Mouse (Mus musculus) ovary, postnatal 36 days (tissue): Measurements from ENCODE around the gene Tbxas1.
A peak's percentile ranks its signal among the peaks of the same experiment; 100 is the strongest.

Experiments used
- DNase-seq: peaks from one replicate; pipeline ENCODE4 v3.0.0; 2022; ENCODE audit warnings: low spot score, mixed read lengths

Gene Tbxas1

DNA sequence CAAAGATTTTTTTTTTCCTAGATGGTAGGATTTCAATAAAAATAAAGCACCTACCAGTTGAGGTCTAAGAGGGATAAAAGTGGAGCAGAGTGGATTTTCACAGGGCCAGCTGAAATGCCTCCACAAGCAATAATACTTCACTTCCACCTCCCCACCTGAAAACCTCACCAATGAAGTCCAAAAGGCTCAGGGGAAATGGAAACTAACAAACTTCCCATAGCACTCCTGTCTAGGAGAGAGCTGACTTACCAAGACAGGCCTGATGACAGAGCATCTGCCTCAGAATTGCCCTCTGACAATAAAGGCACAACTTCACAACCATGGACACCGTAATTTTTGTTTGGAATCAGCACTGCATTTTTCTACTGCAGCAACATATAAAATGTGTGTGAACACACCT lies 15.4 kb upstream of the Tbxas1 start:
- no peak for DNase-seq

DNA sequence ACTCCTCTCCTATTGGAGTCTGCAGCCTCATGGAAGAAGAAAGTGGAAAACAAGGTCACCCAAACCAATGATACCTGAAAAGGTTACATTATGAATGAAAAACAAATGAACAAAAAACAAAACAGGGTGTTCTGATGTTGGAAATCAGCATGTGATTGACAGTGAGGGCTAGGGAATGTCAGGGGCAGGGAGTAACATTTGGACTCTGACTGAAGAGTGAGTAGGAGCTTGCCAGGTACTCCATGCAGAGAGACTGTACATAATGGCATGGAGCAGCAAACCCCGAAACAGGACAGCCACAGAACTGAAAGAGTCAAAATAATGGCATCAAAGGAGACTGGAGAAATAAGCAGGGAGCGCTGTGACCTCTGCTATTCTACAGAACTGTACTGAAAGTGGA lies 14.9 kb upstream of the Tbxas1 start:
- no peak for DNase-seq

- DNase-seq = no peak
Observed at GRCm38 (mm10) chr6:38863595-38863994, 11.6 kb upstream of the Tbxas1 start.

DNA sequence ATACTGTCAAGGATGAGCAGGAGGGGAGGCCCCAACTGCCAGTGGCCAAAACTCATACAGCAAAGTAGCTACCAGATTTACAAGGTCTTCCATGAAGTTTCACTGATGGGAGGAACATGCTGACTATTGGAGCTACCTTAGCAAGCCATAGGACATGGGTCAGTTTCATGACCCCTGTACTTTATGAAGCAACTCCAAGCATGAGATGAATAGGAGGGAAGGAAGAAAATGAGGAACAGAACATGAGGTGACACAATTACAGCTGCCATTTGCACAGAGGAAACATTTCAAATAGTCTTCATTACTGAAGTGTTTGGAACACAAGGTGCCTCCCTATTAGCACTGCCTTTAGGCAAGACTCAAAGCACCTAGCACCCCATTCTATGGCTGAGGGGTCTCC lies 9.4 kb upstream of the Tbxas1 start:
- no peak for DNase-seq

- no peak for DNase-seq
Observed at GRCm38 (mm10) chr6:38866357-38866756, 8.8 kb upstream of the Tbxas1 start.

DNA sequence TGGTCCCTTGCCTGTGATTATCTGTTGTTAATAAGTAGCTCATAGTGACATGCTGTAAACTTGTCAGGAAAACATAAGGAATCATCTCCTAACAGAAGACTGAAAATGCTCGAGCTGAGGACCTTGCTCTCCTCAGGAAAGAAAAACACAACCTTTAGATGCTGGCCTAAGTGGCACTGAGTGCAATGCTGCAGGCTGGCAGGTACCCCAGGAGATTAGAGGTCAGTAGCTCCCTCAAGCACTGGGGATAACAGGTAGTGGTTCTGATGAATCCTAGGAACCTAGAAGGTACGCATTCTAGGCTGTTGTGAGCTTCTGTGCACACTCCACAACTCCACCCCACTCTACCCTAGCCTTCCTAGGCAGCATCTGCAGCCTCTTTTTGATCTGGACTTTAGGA lies 8.4 kb upstream of the Tbxas1 start:
- DNase-seq = no peak

DNA sequence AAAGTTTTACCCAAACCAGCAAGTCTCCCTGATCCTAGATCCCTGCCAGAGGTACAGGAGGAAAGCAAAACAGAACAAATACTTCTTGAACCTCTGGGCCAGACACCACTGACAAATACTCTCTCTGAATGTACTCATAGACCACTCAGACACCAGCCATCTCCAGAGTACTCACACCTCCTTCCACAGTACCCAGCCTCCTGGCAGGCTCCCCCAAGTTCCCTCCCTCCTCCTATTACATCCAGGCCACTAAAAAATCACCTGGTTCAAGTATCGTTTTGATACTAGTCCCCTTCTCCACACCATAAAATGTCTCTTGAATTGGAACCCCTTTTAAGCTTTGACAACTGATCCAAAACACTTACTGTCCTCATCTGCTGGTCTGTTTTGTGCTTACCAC lies 7.9 kb upstream of the Tbxas1 start:
- DNase-seq = no peak

- no peak for DNase-seq
Observed at GRCm38 (mm10) chr6:38868974-38869373, 6.2 kb upstream of the Tbxas1 start.

DNA sequence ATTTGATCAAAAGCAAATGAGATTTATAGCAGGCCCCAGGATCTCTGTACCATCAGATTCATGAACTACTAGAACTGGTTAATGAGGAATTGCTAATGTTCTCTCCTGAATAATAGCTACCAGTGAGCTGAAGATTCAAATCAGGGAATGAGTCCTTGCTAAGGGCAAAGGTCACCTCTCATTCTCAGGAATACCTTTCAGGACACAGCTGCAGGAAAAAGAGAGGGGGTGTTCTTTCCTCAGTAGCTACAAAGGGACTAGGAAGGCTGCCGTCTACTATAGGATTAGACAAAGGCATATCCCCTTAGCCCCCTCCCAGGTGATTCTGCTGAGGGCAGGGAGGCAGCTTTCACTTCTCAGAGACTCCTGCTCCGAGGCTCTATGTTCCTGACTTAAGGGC lies 5.1 kb upstream of the Tbxas1 start:
- no peak for DNase-seq

- no peak for DNase-seq
Observed at GRCm38 (mm10) chr6:38871051-38871450, 4.2 kb upstream of the Tbxas1 start.

DNA sequence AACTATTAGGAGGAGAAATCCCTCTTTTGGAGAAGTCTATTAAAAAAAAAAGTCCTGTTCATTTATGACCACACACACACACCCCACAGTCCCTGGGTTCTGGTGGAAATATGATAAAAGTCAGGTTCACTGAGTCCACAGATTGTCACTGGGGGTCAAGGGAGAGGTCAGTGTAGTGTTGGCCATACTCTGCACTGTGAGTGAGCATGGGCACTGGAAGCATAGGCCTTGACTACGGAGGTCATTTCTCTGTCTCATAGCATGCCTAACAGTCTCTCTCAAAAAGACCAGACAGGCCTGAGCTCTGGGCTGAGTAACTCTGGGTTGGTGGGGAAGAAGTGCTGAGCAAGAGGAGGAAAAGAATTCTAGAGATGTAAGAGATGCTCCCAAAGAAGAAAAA lies 1.9 kb upstream of the Tbxas1 start:
- DNase-seq = no peak

DNA sequence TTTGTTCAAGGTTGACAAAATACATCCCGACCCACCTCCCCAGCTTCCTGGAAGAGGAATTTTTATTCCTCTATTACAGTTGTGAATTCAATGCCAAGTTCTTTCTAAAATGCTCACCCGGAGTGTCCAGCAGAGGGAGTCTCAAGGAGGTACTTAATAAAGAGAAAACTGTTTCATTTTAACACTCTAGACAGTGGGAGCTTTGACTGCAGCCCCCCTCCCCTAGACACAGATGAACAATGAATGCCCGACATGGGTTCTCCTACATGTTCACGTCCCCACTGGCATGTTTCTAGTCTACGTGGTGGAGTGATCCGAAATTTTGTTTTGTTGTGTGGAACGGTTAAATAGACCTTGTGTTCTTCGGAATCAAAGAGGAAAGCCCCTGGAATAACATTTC lies 1.2 kb upstream of the Tbxas1 start:
- DNase-seq = no peak

DNA sequence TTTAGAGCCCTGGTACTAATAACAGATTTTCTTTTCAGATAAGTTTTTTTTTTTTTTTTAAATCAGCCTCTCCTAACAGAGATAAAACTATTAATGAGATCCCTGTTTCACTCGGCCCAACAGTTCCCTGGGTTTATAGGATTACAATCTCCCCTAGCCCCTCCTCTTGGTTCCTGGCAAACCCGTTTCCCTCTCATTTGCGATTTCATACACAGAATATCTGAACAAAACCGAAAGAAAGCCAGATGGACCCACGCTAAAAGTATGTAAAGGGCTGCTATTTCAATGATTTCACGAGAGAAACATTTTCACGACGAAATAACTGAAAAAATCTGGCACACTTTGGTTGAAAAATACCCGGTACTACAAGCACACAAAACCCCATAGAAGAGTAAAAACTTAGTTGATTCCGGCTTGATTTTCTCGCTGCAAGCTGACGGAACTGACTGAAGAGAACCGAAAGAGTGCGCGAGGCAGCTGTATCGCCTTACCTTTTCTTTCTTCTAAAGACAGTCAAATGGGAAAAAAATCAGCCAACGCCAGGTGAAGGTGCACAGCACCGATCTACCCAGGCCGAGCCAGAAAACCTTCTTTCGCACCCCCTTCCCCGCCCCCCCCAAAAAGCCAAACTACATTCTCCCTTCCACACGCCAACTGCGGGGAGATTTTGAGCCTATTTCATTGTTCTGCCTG lies 493 bp upstream of the Tbxas1 start:
- no peak for DNase-seq

DNA sequence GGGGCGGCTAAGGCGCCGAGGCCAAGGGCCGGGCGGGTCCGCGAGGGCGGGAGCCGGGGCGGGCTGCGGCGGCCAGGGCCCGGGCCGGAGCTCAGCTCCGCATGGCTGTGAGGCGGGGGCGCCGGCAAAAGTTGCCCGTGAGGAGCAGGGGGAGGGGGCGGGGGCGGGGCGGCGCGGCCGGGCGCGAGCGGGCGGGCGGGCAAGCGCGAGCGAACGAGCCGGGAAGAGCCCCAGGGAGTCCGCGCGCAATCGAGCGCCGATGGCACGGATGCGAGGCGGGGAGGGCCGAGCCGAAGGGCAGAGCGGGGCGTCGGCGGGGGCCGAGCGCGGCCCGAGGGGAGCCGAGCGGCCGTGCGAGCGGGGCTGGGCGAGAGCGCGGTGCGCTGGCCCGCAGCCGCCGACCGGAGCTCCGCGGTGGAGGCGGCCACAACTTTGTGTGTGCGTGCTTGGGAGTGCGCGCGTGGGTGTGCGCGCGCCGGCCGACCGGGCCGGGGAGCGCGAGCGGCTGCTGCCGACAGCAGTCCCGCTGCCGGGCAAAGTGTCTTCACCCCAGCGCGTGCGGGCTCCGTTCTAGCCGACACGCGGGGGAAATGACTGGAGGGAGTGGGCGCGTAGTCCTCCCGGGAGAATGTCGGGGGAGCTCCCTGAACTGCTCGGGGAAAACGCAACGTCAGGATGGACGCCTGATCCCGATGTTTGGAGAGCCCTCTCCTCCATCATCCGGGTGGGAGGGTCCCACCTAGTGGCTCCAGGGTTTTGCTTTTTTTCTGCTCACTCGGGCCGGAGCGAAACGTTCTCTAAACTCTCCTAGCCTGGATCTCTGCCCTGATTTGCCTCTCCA lies 1.1 kb downstream of the Tbxas1 start, which contains the start of gene Hipk2:
TSS of gene Hipk2 (minus strand) at position 95 of the 841 bp plus-strand sequence.
- DNase-seq = peak; percentile 90

DNA sequence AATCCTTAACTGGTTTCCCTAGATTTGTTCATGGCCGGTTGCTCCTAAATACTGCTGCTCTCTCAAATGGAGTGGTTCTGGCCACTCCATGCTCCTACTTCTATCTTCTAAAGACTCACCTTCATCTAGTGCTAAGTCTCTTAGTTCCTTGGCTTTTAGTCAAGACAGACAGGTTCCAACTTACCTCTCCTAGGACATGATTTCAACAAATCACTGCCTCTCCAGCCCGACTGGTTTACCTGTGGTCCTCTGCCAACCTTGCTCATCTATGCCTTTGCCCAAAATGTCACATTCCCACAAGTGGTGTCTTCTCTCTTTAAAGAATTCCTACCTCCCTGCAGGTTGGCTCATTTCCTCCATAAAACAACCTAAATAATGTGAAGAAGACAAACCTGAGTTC lies 2.5 kb downstream of the Tbxas1 start:
- DNase-seq = no peak

GRCm38 (mm10) chr6:38881468-38881867 lies 6.3 kb downstream of the Tbxas1 start:
- no peak for DNase-seq

GRCm38 (mm10) chr6:38881975-38882374 lies 6.8 kb downstream of the Tbxas1 start:
- no peak for DNase-seq

- no peak for DNase-seq
Observed at GRCm38 (mm10) chr6:38882728-38883171, 7.5 kb downstream of the Tbxas1 start.

- no peak for DNase-seq
Observed at GRCm38 (mm10) chr6:38884482-38884881, 9.3 kb downstream of the Tbxas1 start.

- no peak for DNase-seq
Observed at GRCm38 (mm10) chr6:38885132-38885531, 9.9 kb downstream of the Tbxas1 start.

DNA sequence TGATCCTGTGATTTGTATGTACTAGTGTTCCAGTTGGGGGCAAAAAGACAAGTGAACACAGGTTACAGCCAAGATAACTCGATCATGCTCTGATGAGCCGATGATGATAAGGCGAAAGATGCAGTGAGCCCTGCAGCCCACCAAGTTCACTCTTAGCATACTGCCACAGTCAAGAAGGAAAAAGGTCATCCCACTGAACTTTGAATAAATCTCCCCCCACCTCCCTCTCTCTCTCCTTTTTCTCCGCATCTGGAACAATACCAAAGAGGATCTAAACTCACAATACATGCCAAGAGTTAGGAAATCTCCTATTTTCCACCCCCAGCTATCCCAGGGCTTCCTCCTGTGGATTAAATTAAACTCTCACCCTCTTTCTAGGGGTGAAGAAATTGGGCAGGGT lies 12.2 kb downstream of the Tbxas1 start:
- no peak for DNase-seq

GRCm38 (mm10) chr6:38889156-38889555 lies 14.0 kb downstream of the Tbxas1 start:
- DNase-seq = no peak

DNA sequence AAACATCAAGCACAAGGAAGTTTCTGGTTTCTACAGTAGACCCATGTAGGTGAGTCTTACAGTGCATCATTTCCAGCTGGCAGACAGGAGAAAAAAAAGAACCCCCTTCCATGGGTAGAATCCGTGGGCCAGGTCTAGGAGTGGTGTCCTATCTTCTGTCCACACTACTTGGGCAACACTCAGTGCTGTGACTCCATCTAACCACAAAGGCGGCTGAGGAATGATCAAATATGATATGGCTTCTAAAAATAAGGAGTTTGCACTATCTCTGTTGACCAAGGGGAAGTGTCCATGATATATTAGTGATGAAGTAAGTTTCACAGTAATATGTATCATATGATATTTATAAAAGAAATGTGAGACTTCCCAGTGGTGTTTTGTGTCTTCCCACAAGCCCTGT lies 16.8 kb downstream of the Tbxas1 start:
- no peak for DNase-seq
